Mouse (Mus musculus) cerebellum, adult 2 months (tissue): ENCODE measurements around the gene Ikzf2.

Source experiments
- CTCF ChIP-seq: fragments of 200-500 bp; IDR thresholded peaks from 2 replicates; pipeline ENCODE4 v1.5.1; 2011; ENCODE audit warnings: low read depth, mild to moderate bottlenecking, control low read depth, low read length, moderate library complexity, borderline replicate concordance; ENCODE audit not compliant: insufficient read depth
- POLR2A ChIP-seq: fragments of 200-500 bp; IDR thresholded peaks from 2 replicates; pipeline ENCODE4 v1.6.1; 2011; ENCODE audit warnings: low read length, control low read depth, borderline replicate concordance; ENCODE audit not compliant: insufficient read depth

DNA sequence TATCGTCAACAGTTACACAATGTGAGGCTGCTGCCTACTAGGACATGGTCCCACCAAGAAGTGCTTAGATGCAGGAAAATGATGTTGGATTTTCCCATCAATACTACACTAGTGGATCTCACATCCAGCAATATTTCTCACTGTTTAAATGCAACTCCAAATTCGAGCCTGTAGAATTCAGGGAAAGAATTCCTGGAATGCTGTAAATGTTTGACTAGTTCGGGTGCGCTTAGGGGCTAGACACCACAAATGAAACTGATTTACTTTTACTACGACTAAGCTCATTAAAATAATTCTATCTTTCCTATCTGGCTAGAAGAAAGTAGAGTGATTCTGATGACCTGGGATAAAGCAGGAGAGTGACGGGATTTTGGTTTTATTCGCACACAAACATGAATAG is 76.3 kb downstream of the Ikzf2 start:
- TF ChIP-seq POLR2A, result no peak
- TF ChIP-seq CTCF, result no peak
